Mouse (Mus musculus) hematopoietic stem cell, adult 5-6 weeks (primary cell): Measurements from ENCODE around the gene Alox12b. TPM values are rescaled to one million over a fixed set of nuclear protein-coding genes. Genes with fewer than 3 reads are reported as not detected.

ENCODE experiments used
- ATAC-seq, 2 experiments: fragments of 125-278 bp in 1 of 2; replicated peaks in 1 of 2; 2 replicates each; pipeline ENCODE4 v1.8.0; 2016 to 2017; ENCODE audit warnings: inconsistent platforms in 2 of 2, mild to moderate bottlenecking in 2 of 2, moderate number of reproducible peaks in 2 of 2, low read depth in 1 of 2, moderate TSS enrichment in 1 of 2; ENCODE audit not compliant: low FRiP score in 2 of 2, poor library complexity in 2 of 2, severe bottlenecking in 2 of 2, insufficient read depth in 1 of 2, low TSS enrichment in 1 of 2
- total RNA-seq: library from RNA; stranded (forward); fragments of 172-1452, 232-1000 nt; gene quantifications from 2 replicates; pipeline ENCODE4 v1.2.3, GENCODE M21; 2017

The Alox12b gene
- total RNA-seq = not detected in 2 replicates

GRCm38 (mm10) chr11:69156800-69157199 is at the start of gene Alox12b:
Gene Alox12b, plus strand, starts transcription at chr11:69156989.
- no peak for ATAC-seq

GRCm38 (mm10) chr11:69107676-69108075 is 49.1 kb upstream of the Alox12b start:
- ATAC-seq = no peak

GRCm38 (mm10) chr11:69108223-69108622 is 48.6 kb upstream of the Alox12b start:
- no peak for ATAC-seq

- ATAC-seq = no peak
Measured at GRCm38 (mm10) chr11:69109032-69109900, 47.5 kb upstream of the Alox12b start.

- peak; percentile 44 to 54 for ATAC-seq
Measured at GRCm38 (mm10) chr11:69110319-69111046, 46.3 kb upstream of the Alox12b start.

GRCm38 (mm10) chr11:69111051-69111810 is 45.6 kb upstream of the Alox12b start:
- no peak for ATAC-seq

GRCm38 (mm10) chr11:69111865-69112264 is 44.9 kb upstream of the Alox12b start:
- no peak for ATAC-seq

GRCm38 (mm10) chr11:69114018-69114417 is 42.8 kb upstream of the Alox12b start:
- no peak for ATAC-seq

- no peak for ATAC-seq
Measured at GRCm38 (mm10) chr11:69114621-69115020, 42.2 kb upstream of the Alox12b start.

GRCm38 (mm10) chr11:69116843-69117242 is 39.9 kb upstream of the Alox12b start:
- ATAC-seq = no peak

- peak in 1 of 2 experiments; percentile 43; a peak in 3 of 4 replicates for ATAC-seq
Measured at GRCm38 (mm10) chr11:69117737-69118695, 38.8 kb upstream of the Alox12b start.

- peak; percentile 22 to 42; a peak in 3 of 4 replicates for ATAC-seq
Measured at GRCm38 (mm10) chr11:69118765-69119164, 38.0 kb upstream of the Alox12b start.

GRCm38 (mm10) chr11:69119446-69120155 is 37.2 kb upstream of the Alox12b start:
- no peak for ATAC-seq

- no peak for ATAC-seq
Measured at GRCm38 (mm10) chr11:69120221-69121000, 36.4 kb upstream of the Alox12b start, which contains the start of gene Hes7. Gene Hes7, plus strand, starts transcription at chr11:69120404.

- ATAC-seq = no peak
Measured at GRCm38 (mm10) chr11:69121001-69121740, 35.6 kb upstream of the Alox12b start.
